Mouse (Mus musculus) 3134 (cell line): ENCODE measurements at regions not wholly inside any gene's neighbourhood (a gene's known extent, or its start where the extent isn't known, plus 50 kb on each side); places are given as distances from the start of the nearest gene placed in this dataset.
A peak's percentile ranks its signal among the peaks of the same experiment; 100 is the strongest.

Experiments
- DNase-seq: peaks from one replicate; pipeline ENCODE4 v3.0.0-alpha.2; 2011; ENCODE audit warnings: low spot score; ENCODE audit not compliant: insufficient read length; ENCODE audit errors: extremely low read depth

- no peak for DNase-seq
Measured at GRCm38 (mm10) chr10:117993809-117994208, 147.8 kb upstream of the Mdm1 start.

GRCm38 (mm10) chr10:117994768-117995167 lies 146.8 kb upstream of the Mdm1 start:
- DNase-seq = no peak

GRCm38 (mm10) chr10:117997796-117998195 lies 143.8 kb upstream of the Mdm1 start:
- no peak for DNase-seq

- DNase-seq = no peak
Measured at GRCm38 (mm10) chr10:118000591-118000990, 141.0 kb upstream of the Mdm1 start.

- no peak for DNase-seq
Measured at GRCm38 (mm10) chr10:118001501-118001900, 140.1 kb upstream of the Mdm1 start.

GRCm38 (mm10) chr10:118001971-118002370 lies 139.6 kb upstream of the Mdm1 start:
- DNase-seq = no peak

GRCm38 (mm10) chr10:118002559-118002958 lies 139.1 kb upstream of the Mdm1 start:
- DNase-seq = no peak

GRCm38 (mm10) chr10:118003179-118003578 lies 138.4 kb upstream of the Mdm1 start:
- no peak for DNase-seq

GRCm38 (mm10) chr10:118003739-118004361 lies 137.8 kb upstream of the Mdm1 start:
- no peak for DNase-seq

GRCm38 (mm10) chr10:118004362-118004958 lies 137.2 kb upstream of the Mdm1 start:
- DNase-seq = no peak

- DNase-seq = no peak
Measured at GRCm38 (mm10) chr10:118006827-118007550, 134.6 kb upstream of the Mdm1 start.

GRCm38 (mm10) chr10:118007846-118008245 lies 133.8 kb upstream of the Mdm1 start:
- no peak for DNase-seq

GRCm38 (mm10) chr10:118011687-118012567 lies 129.7 kb upstream of the Mdm1 start:
- no peak for DNase-seq

- peak; percentile 43 for DNase-seq
Measured at GRCm38 (mm10) chr10:118028831-118029230, 112.8 kb upstream of the Mdm1 start.

- DNase-seq = no peak
Measured at GRCm38 (mm10) chr10:118034401-118034800, 107.2 kb upstream of the Mdm1 start.

- no peak for DNase-seq
Measured at GRCm38 (mm10) chr10:118035035-118035434, 106.6 kb upstream of the Mdm1 start.

- no peak for DNase-seq
Measured at GRCm38 (mm10) chr10:118038465-118038864, 103.1 kb upstream of the Mdm1 start.

GRCm38 (mm10) chr10:118039056-118039455 lies 102.6 kb upstream of the Mdm1 start:
- peak; percentile 25 for DNase-seq

GRCm38 (mm10) chr10:118041068-118041467 lies 100.5 kb upstream of the Mdm1 start:
- DNase-seq = no peak

GRCm38 (mm10) chr10:118043761-118044160 lies 97.8 kb upstream of the Mdm1 start:
- DNase-seq = no peak

- no peak for DNase-seq
Measured at GRCm38 (mm10) chr10:118044840-118045239, 96.8 kb upstream of the Mdm1 start.
